Mouse (Mus musculus) layer of hippocampus, adult 2 months (tissue): Measurements from ENCODE around the gene Arfgap2. TPM values are rescaled to one million over a fixed set of nuclear protein-coding genes. Genes with fewer than 3 reads are reported as not detected.

Experiments
- DNase-seq, 2 experiments: peaks; one replicate each; pipeline ENCODE4 v3.0.0; 2022; ENCODE audit warnings: low spot score in 2 of 2
- H3K27ac ChIP-seq: fragments of 200-600 bp; 2 replicates; pipeline ENCODE4 v1.8.1; 2022
- H3K4me3 ChIP-seq: fragments of 200-600 bp; 2 replicates; pipeline ENCODE4 v1.8.1; 2022; ENCODE audit warnings: mild to moderate bottlenecking
- CTCF ChIP-seq: fragments of 200-600 bp; conservative IDR thresholded peaks from 2 replicates; pipeline ENCODE4 v1.8.1; 2022; ENCODE audit warnings: antibody characterized with exemption, mild to moderate bottlenecking, moderate library complexity
- total RNA-seq, 2 experiments: library from RNA; stranded (reverse); gene quantifications; 2 replicates each; pipeline ENCODE4 v1.2.3; 2021

The Arfgap2 gene
- total RNA-seq, 2 experiments from 2014 or later = 75.6 to 81.3 TPM

DNA sequence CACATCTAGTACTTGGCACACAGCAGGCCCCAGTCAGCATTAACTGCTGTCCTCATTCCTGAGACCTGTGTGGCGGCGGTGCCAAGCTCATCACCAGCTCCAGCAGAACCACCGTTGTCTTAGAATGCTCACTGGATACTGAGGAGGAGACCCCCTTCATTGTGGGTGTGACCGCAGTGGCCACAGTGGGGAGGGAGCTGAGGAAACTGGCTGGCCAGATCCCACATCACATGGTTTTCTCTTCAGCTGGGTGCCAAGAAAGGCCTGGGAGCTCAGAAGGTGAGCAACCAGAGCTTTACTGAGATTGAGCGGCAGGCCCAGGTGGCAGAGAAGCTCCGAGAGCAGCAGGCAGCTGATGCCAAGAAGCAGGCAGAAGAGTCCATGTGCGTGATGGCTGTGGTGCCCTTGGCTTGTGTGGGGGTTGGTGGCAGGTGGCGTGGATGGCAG is 4.9 kb downstream of the Arfgap2 start:
- no peak for DNase-seq
- H3K4me3 ChIP-seq = no peak overlapping the region
- H3K27ac ChIP-seq = peak overlapping the region; percentile 40; the same call in 1 of the 2 replicates
- no peak for TF ChIP-seq CTCF

DNA sequence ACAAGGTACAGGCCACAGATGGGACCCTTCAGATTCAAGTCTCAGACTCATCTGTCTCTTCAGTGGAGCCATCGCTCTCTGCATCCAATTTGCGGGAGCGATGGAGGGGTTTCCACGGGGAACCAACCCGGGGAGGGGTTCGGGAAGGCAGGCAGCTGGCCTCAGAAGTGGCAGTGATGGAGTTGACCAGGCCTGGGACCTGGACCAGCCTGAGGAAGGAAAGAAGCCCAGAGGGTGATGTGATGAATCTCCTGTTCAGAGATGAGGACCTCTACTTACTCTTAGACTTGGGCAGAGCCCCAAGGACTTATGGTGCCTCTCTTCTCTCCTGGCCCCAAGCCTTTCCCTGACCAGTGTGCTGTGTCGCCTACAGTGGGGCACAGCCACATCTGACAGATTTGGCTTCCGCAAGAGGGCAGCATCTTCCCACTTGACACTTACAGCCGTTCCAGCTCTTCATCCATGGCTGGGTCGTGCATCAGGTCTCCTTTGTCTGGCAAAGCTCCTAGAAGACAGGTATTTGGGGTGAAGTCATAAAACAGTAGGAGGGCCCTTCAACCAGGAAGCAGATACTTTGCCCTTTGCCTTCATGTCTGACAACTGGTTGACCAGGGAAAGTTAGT is 14.1 kb downstream of the Arfgap2 start:
- peak overlapping the region; percentile 25; the same call in 1 of the 2 replicates for H3K27ac ChIP-seq
- peak; percentile 79 for TF ChIP-seq CTCF
- DNase-seq = no peak
- no peak overlapping the region for H3K4me3 ChIP-seq

DNA sequence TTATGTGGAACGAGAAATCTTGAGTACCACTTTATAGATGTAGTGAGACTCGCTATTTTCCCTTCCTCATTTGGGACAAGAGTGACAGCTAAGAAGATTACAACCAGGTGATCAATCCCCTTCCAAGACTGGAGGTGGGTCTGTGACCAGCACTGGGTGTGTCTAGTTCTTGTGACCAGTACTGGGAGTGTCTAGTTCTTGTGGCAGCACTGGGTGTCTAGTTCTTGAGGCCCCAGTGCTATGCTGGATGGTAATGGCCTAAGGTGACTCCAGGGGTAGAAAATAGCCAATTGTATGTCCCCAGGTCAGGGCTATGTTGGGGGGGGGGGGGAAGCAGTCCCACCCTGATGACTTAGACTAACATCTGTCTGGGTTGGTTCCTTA is 14.6 kb downstream of the Arfgap2 start:
- no peak for TF ChIP-seq CTCF
- H3K27ac ChIP-seq = no peak overlapping the region
- no peak overlapping the region for H3K4me3 ChIP-seq
- DNase-seq = no peak

- Histone ChIP-seq H3K27ac (no peak overlapping the region), H3K4me3 (no peak overlapping the region)
- no peak for DNase-seq
- TF ChIP-seq CTCF = no peak
Measured at GRCm38 (mm10) chr2:91281366-91281765, 16.6 kb downstream of the Arfgap2 start.

- H3K27ac ChIP-seq = peak overlapping the region; percentile 72
- DNase-seq = no peak
- H3K4me3 ChIP-seq = no peak overlapping the region
- no peak for TF ChIP-seq CTCF
Measured at GRCm38 (mm10) chr2:91283972-91284371, 19.2 kb downstream of the Arfgap2 start.

DNA sequence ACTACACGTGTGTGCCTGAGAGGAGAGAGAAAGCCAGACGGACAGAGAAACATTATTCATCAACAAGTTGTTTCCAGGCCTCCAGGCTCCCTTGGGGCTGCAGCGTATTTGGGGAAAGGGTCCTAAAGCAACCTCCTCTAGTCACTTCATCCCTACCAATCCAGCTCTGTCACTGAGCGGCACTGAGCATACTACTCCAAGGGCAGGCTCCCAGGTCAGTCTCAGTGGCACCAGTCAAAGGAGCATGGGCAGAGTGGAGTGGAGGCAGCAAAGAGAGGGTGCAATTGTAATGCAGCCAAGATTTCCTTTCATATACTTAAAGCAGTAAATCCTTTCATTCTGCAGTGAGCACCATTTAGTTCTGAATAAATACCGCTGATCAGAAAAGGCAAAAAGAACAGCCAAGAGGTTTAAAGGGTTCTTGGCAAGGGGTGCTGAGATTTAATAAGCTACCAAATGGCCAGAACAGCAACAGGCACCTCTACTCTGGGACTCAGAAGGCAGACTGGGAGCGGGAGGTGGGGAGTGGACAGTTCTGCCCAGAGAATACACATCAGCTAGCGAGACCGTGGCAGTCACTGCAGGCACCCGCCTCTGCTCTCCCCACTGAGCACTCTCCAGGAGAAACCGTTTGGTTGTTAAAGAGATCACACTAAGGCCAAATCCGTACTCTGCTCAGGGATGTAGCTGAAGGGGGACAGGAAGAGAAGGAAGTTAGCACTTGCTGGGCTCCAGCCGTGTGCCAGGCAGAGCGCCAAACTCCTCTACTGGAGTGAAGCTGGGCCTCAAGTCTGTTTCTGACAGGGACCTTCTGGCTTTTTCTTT is 19.8 kb downstream of the Arfgap2 start:
- H3K27ac ChIP-seq = peak overlapping the region; percentile 72
- no peak overlapping the region for H3K4me3 ChIP-seq
- no peak for DNase-seq
- TF ChIP-seq CTCF = no peak

- Histone ChIP-seq H3K4me3 (no peak overlapping the region), H3K27ac (peak overlapping the region; percentile 72)
- peak; percentile 75 to 87 for DNase-seq
- TF ChIP-seq CTCF = peak; percentile 99
Measured at GRCm38 (mm10) chr2:91285885-91286505, 21.2 kb downstream of the Arfgap2 start.

GRCm38 (mm10) chr2:91287563-91287962 is 22.8 kb downstream of the Arfgap2 start:
- Histone ChIP-seq H3K27ac (no peak overlapping the region), H3K4me3 (no peak overlapping the region)
- no peak for TF ChIP-seq CTCF
- no peak for DNase-seq

GRCm38 (mm10) chr2:91291197-91292007 is 26.6 kb downstream of the Arfgap2 start:
- H3K27ac ChIP-seq = peak overlapping the region; percentile 57; the same call in 1 of the 2 replicates
- peak in 1 of 2 experiments; percentile 38 for DNase-seq
- H3K4me3 ChIP-seq = no peak overlapping the region
- TF ChIP-seq CTCF = no peak

DNA sequence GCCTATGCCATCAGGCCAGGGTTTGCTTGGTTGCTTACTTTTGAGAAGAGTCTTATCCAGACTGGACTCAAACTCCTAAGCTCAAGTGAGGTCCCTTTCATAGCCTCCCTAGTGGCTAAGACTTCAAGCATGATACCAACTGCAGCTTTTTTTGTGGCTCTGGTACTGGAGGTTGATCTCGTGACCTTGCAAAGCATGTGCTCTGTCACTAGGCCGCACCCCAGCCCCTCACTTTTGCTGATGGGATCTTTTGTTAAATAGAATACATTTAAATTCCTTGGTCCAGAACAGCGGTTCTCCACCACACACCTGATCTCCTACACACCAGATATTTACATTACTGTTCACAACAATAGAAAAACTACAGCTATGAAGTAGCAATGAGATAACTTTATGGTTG is 29.5 kb downstream of the Arfgap2 start:
- Histone ChIP-seq H3K27ac (no peak overlapping the region), H3K4me3 (no peak overlapping the region)
- no peak for TF ChIP-seq CTCF
- DNase-seq = no peak

DNA sequence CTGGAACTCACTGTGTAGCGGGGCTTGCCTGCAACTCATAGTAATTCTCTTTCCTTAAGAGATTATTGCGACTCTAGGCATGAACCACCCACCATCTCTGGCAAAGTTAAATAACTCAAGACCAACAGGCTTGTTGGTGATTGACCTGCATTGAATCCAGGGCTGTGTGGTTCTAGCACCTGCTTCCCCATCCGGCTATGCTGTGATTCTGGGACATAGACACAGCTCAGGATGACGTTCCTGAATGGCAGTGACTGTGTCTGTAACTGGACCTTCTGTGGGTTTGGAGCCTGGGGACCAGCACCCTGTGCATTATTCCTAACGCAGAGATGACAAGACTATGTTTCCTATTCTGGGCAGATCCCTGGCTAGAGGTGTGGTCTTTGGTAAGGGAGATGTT is 31.1 kb downstream of the Arfgap2 start:
- no peak for DNase-seq
- TF ChIP-seq CTCF = no peak
- Histone ChIP-seq H3K27ac (no peak overlapping the region), H3K4me3 (no peak overlapping the region)

- no peak for TF ChIP-seq CTCF
- DNase-seq = no peak
- Histone ChIP-seq H3K27ac (no peak overlapping the region), H3K4me3 (no peak overlapping the region)
Measured at GRCm38 (mm10) chr2:91299156-91299555, 34.4 kb downstream of the Arfgap2 start.

GRCm38 (mm10) chr2:91300784-91301183 is 36.0 kb downstream of the Arfgap2 start:
- peak; percentile 45 for TF ChIP-seq CTCF
- no peak overlapping the region for H3K4me3 ChIP-seq
- DNase-seq = no peak
- H3K27ac ChIP-seq = no peak overlapping the region
